Comparison of ENCODE assay signal across 7 mouse cellular contexts in genomic region chr19:26749427-26750137, GRCm38 (mm10).
DNase-seq lines count a peak whose midpoint lies in the region; ATAC-seq and TF ChIP-seq lines count a peak whose summit lies in the region.

No protein-coding gene starts in this region.

- peak overlapping the region; percentile 97 for H3K27ac ChIP-seq in embryonic facial prominence, embryonic 10.5 days (replicated peaks)
- H3K27ac ChIP-seq in hindbrain, embryonic 11.5 days (ENCODE audit: low read depth, low read length): peak overlapping the region; percentile 98
- no peak overlapping the region for H3K27ac ChIP-seq in liver, embryonic 14.5 days

- WGBS in embryonic facial prominence, embryonic 10.5 days: 51% methylated on average over 11 of the region's 11 CpGs
- 47% methylated on average over 11 of the region's 11 CpGs for WGBS in hindbrain, embryonic 11.5 days
- WGBS in liver, embryonic 14.5 days (ENCODE audit: insufficient replicate concordance): 60% methylated on average over 11 of the region's 11 CpGs

- H3K4me3 ChIP-seq in embryonic facial prominence, embryonic 10.5 days: peak overlapping the region; percentile 62
- H3K4me3 ChIP-seq in hindbrain, embryonic 11.5 days (ENCODE audit: low read depth, low read length): no peak overlapping the region
- no peak overlapping the region for H3K4me3 ChIP-seq in liver, embryonic 14.5 days (ENCODE audit: insufficient read depth in 1 of 2, low read depth in 2 of 2, low read length in 2 of 2)

- no peak for TF ChIP-seq EP300 in liver, embryonic 14.5 days (IDR thresholded peaks at IDR 0.05; ENCODE audit: low read depth)

- DNase-seq in left cerebral cortex, postnatal 36 days (ENCODE audit: low spot score in 2 of 2): peak; percentile 41 to 55
- no peak for DNase-seq in left cerebral cortex, postnatal 14 days (ENCODE audit: low spot score in 2 of 2)
- DNase-seq in embryonic facial prominence, embryonic 10.5 days (ENCODE audit: low spot score): no peak
- peak; percentile 35 for DNase-seq in hindbrain, embryonic 11.5 days (ENCODE audit: low spot score)
- DNase-seq in liver, embryonic 14.5 days (ENCODE audit: low read depth in 3 of 3, low spot score in 3 of 3): no peak
- no peak for DNase-seq in B cell, adult 2 months

- no peak overlapping the region for H3K9ac ChIP-seq in hindbrain, embryonic 11.5 days (ENCODE audit: low read depth, low read length)
- H3K9ac ChIP-seq in liver, embryonic 14.5 days (replicated peaks): no peak overlapping the region

- H3K9me3 ChIP-seq in embryonic facial prominence, embryonic 10.5 days: no peaks in the 10 kb centered on the region
- H3K9me3 ChIP-seq in hindbrain, embryonic 11.5 days (ENCODE audit: control insufficient read depth, low read length): no peaks in the 10 kb centered on the region
- H3K9me3 ChIP-seq in liver, embryonic 14.5 days (ENCODE audit: control insufficient read depth, low read length): no peaks in the 10 kb centered on the region

- peaks cover 32% of the 10 kb centered on the region for H3K4me1 ChIP-seq in embryonic facial prominence, embryonic 10.5 days
- H3K4me1 ChIP-seq in hindbrain, embryonic 11.5 days (replicated peaks; ENCODE audit: control insufficient read depth, insufficient read depth, low read length): 0 out of 2 replicates have a peak, but pooled peaks cover 2% of the 10 kb centered on the region
- H3K4me1 ChIP-seq in liver, embryonic 14.5 days (replicated peaks; ENCODE audit: control insufficient read depth in 2 of 2, insufficient read depth in 2 of 2, low read length in 1 of 2): peaks cover 0 to 4% of the 10 kb centered on the region in 2 experiments; a peak in 2 of 4 replicates

- intact Hi-C loops in left cerebral cortex, postnatal 36 days (cut with DNase I): loop anchor here (5.0 kb wide), 3 partner anchors 98 to 683 kb away; partner anchors contain the start of gene Vldlr
- intact Hi-C loops in left cerebral cortex, postnatal 14 days (cut with DNase I): loop anchor here (5.0 kb wide), 1 partner anchor 98 kb away; no protein-coding TSS in a partner anchor

- peak overlapping the region; percentile 57 for H3K4me2 ChIP-seq in hindbrain, embryonic 11.5 days (replicated peaks; ENCODE audit: low read depth, low read length)
- peak overlapping the region; percentile 71; the same call in 1 of the 2 replicates for H3K4me2 ChIP-seq in liver, embryonic 14.5 days (ENCODE audit: low read depth)

- H3K36me3 ChIP-seq in embryonic facial prominence, embryonic 10.5 days (replicated peaks): peaks cover 16% of the 10 kb centered on the region
- H3K36me3 ChIP-seq in hindbrain, embryonic 11.5 days (ENCODE audit: control insufficient read depth, insufficient read depth, low read length): no peaks in the 10 kb centered on the region
- H3K36me3 ChIP-seq in liver, embryonic 14.5 days (replicated peaks; ENCODE audit: control insufficient read depth, insufficient read depth, low read depth): no peaks in the 10 kb centered on the region

- H3K27me3 ChIP-seq in embryonic facial prominence, embryonic 10.5 days (replicated peaks; ENCODE audit: low read depth, poor library complexity, severe bottlenecking): no peaks in the 10 kb centered on the region
- H3K27me3 ChIP-seq in hindbrain, embryonic 11.5 days (ENCODE audit: control insufficient read depth, insufficient read depth, low read length): no peaks in the 10 kb centered on the region
- H3K27me3 ChIP-seq in liver, embryonic 14.5 days (ENCODE audit: control insufficient read depth, insufficient read depth, low read length): no peaks in the 10 kb centered on the region

- ATAC-seq in hindbrain, embryonic 11.5 days (ENCODE audit: low FRiP score): no peak
- ATAC-seq in liver, embryonic 14.5 days (ENCODE audit: insufficient read depth): no peak
- ATAC-seq in activated CD4-positive, CD25-positive, alpha-beta regulatory T cell, adult 4 months: no peak

- TF ChIP-seq CTCF in liver, embryonic 14.5 days (IDR thresholded peaks at IDR 0.05; ENCODE audit: low read depth): no peak

Comparison
In these comparisons a context has a peak if more than half of its experiments do, and no peak if none do; other contexts are left out.
1. DNase-seq: peak in left cerebral cortex, postnatal 36 days (2 of 2) and hindbrain, embryonic 11.5 days (single experiment); none in left cerebral cortex, postnatal 14 days (0 of 2), embryonic facial prominence, embryonic 10.5 days (single experiment), liver, embryonic 14.5 days (0 of 3) and B cell, adult 2 months (0 of 2).